Mouse (Mus musculus): Measurements from ENCODE around the gene Sh3glb2. TPM values are rescaled to one million over a fixed set of nuclear protein-coding genes. Genes with fewer than 3 reads are reported as not detected.

The Sh3glb2 gene
- total and polyA plus RNA-seq, 2 experiments: 23.3 to 62.0 TPM

GRCm38 (mm10) chr2:30377721-30378120 is 18.6 kb upstream of the Sh3glb2 start:
- Histone ChIP-seq H3K36me3 (ENCODE audit: control insufficient read depth, insufficient read depth, low read length) (peaks cover 26% of the 10 kb centered on the region), H3K4me3 (ENCODE audit: insufficient read depth, low read depth, low read length) (no peak overlapping the region), H3K4me1 (ENCODE audit: control insufficient read depth, insufficient read depth, low read length) (peaks cover 24% of the 10 kb centered on the region), H3K27me3 (ENCODE audit: control insufficient read depth, insufficient read depth, low read length) (no peaks in the 10 kb centered on the region), H3K9ac (ENCODE audit: low read depth, low read length) (peak overlapping the region; percentile 10; the same call in 1 of the 2 replicates), H3K79me2 (ENCODE audit: control insufficient read depth, insufficient read depth, low read length) (no peaks in the 10 kb centered on the region), H3K27ac (replicated peaks; ENCODE audit: insufficient read depth, low read depth, low read length) (peak overlapping the region; percentile 90)
- DNase-seq (ENCODE audit: extremely low read depth, low read depth, low spot score): peak; percentile 96
- 26% methylated on average over 5 of the region's 5 CpGs for WGBS
- TF ChIP-seq POLR2A (IDR thresholded peaks at IDR 0.05; ENCODE audit: extremely low read depth, insufficient read depth, low read length): no peak
- peak; percentile 47 for TF ChIP-seq CTCF (IDR thresholded peaks at IDR 0.05; ENCODE audit: low read depth, low read length)

- Histone ChIP-seq H3K36me3 (ENCODE audit: control insufficient read depth, insufficient read depth, low read length) (peaks cover 24% of the 10 kb centered on the region), H3K27me3 (ENCODE audit: control insufficient read depth, insufficient read depth, low read length) (no peaks in the 10 kb centered on the region), H3K79me2 (ENCODE audit: control insufficient read depth, insufficient read depth, low read length) (peaks cover 3% of the 10 kb centered on the region; the same call in 1 of the 2 replicates), H3K9ac (ENCODE audit: low read depth, low read length) (no peak overlapping the region), H3K4me1 (ENCODE audit: control insufficient read depth, insufficient read depth, low read length) (peaks cover 24% of the 10 kb centered on the region), H3K4me3 (ENCODE audit: insufficient read depth, low read depth, low read length) (no peak overlapping the region), H3K27ac (replicated peaks; ENCODE audit: insufficient read depth, low read depth, low read length) (peak overlapping the region; percentile 36)
- DNase-seq (ENCODE audit: extremely low read depth, low read depth, low spot score): peak; percentile 80
- WGBS: 63% methylated on average over 10 of the region's 10 CpGs
- no peak for TF ChIP-seq CTCF (IDR thresholded peaks at IDR 0.05; ENCODE audit: low read depth, low read length)
- TF ChIP-seq POLR2A (IDR thresholded peaks at IDR 0.05; ENCODE audit: extremely low read depth, insufficient read depth, low read length): no peak
These were observed 16.8 kb upstream of the Sh3glb2 start for GRCm38 (mm10) chr2:30375893-30376292.

GRCm38 (mm10) chr2:30372726-30373125 is 13.6 kb upstream of the Sh3glb2 start:
- Histone ChIP-seq H3K36me3 (ENCODE audit: control insufficient read depth, insufficient read depth, low read length) (peaks cover 44% of the 10 kb centered on the region; the same call in 1 of the 2 replicates), H3K79me2 (ENCODE audit: control insufficient read depth, insufficient read depth, low read length) (peaks cover 7% of the 10 kb centered on the region; the same call in 1 of the 2 replicates), H3K27ac (replicated peaks; ENCODE audit: insufficient read depth, low read depth, low read length) (no peak overlapping the region)

GRCm38 (mm10) chr2:30371544-30371943 is 12.4 kb upstream of the Sh3glb2 start:
- 98% methylated on average over 8 of the region's 8 CpGs for WGBS
- H3K79me2 ChIP-seq (ENCODE audit: control insufficient read depth, insufficient read depth, low read length): peaks cover 14% of the 10 kb centered on the region; the same call in 1 of the 2 replicates
- H3K27me3 ChIP-seq (ENCODE audit: control insufficient read depth, insufficient read depth, low read length): no peaks in the 10 kb centered on the region
- no peak overlapping the region for H3K27ac ChIP-seq (replicated peaks; ENCODE audit: insufficient read depth, low read depth, low read length)
- no peak for TF ChIP-seq POLR2A (IDR thresholded peaks at IDR 0.05; ENCODE audit: extremely low read depth, insufficient read depth, low read length)
- no peak for TF ChIP-seq CTCF (IDR thresholded peaks at IDR 0.05; ENCODE audit: low read depth, low read length)
- peaks cover 42% of the 10 kb centered on the region; the same call in 1 of the 2 replicates for H3K36me3 ChIP-seq (ENCODE audit: control insufficient read depth, insufficient read depth, low read length)
- no peak overlapping the region for H3K4me3 ChIP-seq (ENCODE audit: insufficient read depth, low read depth, low read length)
- H3K9ac ChIP-seq (ENCODE audit: low read depth, low read length): no peak overlapping the region
- no peak for DNase-seq (ENCODE audit: extremely low read depth, low read depth, low spot score)
- peaks cover 14% of the 10 kb centered on the region for H3K4me1 ChIP-seq (ENCODE audit: control insufficient read depth, insufficient read depth, low read length)

More at GRCm38 (mm10) chr2:30372726-30373125, 13.6 kb upstream of the Sh3glb2 start:
- Histone ChIP-seq H3K4me3 (ENCODE audit: insufficient read depth, low read depth, low read length) (no peak overlapping the region), H3K27me3 (ENCODE audit: control insufficient read depth, insufficient read depth, low read length) (no peaks in the 10 kb centered on the region), H3K9ac (ENCODE audit: low read depth, low read length) (no peak overlapping the region), H3K4me1 (ENCODE audit: control insufficient read depth, insufficient read depth, low read length) (peaks cover 12% of the 10 kb centered on the region)
- TF ChIP-seq CTCF (IDR thresholded peaks at IDR 0.05; ENCODE audit: low read depth, low read length) (no peak), POLR2A (IDR thresholded peaks at IDR 0.05; ENCODE audit: extremely low read depth, insufficient read depth, low read length) (no peak)
- 98% methylated on average over 5 of the region's 5 CpGs for WGBS
- DNase-seq (ENCODE audit: extremely low read depth, low read depth, low spot score): no peak

- TF ChIP-seq POLR2A (IDR thresholded peaks at IDR 0.05; ENCODE audit: extremely low read depth, insufficient read depth, low read length) (no peak), CTCF (IDR thresholded peaks at IDR 0.05; ENCODE audit: low read depth, low read length) (no peak)
- H3K9ac ChIP-seq (ENCODE audit: low read depth, low read length): no peak overlapping the region
- H3K27me3 ChIP-seq (ENCODE audit: control insufficient read depth, insufficient read depth, low read length): no peaks in the 10 kb centered on the region
- no peak overlapping the region for H3K4me3 ChIP-seq (ENCODE audit: insufficient read depth, low read depth, low read length)
- H3K79me2 ChIP-seq (ENCODE audit: control insufficient read depth, insufficient read depth, low read length): peaks cover 15% of the 10 kb centered on the region; the same call in 1 of the 2 replicates
- peak overlapping the region; percentile 3; the same call in 1 of the 2 replicates for H3K27ac ChIP-seq (replicated peaks; ENCODE audit: insufficient read depth, low read depth, low read length)
- H3K36me3 ChIP-seq (ENCODE audit: control insufficient read depth, insufficient read depth, low read length): peaks cover 27% of the 10 kb centered on the region; the same call in 1 of the 2 replicates
- H3K4me1 ChIP-seq (ENCODE audit: control insufficient read depth, insufficient read depth, low read length): peaks cover 17% of the 10 kb centered on the region
- no peak for DNase-seq (ENCODE audit: extremely low read depth, low read depth, low spot score)
- WGBS: 28% methylated on average over 5 of the region's 5 CpGs
These were observed 7.1 kb upstream of the Sh3glb2 start for GRCm38 (mm10) chr2:30366203-30366602.
